19 mouse cellular contexts compared by ENCODE assay signal in genomic region chr11:34468571-34468970, GRCm38 (mm10).
A peak's percentile ranks its signal among the peaks of the same experiment; 100 is the strongest.
DNase-seq lines count a peak whose midpoint lies in the region; ATAC-seq lines count a peak whose summit lies in the region.
"Had no signal": no experiment of that assay in that cellular context is flagged by ENCODE, and none has a peak within 500 bp of the region (broad histone marks: within the 10 kb centered on the region; RNA-seq: fewer than 3 reads in every experiment).

No protein-coding gene starts in this region.

- H3K27me3 ChIP-seq in hindbrain, embryonic 13.5 days, result no peaks in the 10 kb centered on the region
- H3K27me3 ChIP-seq in hindbrain, embryonic 12.5 days, result no peaks in the 10 kb centered on the region
- H3K27me3 ChIP-seq in midbrain, embryonic 14.5 days (ENCODE audit: control insufficient read depth, insufficient read depth, low read length), result no peaks in the 10 kb centered on the region
- no peaks in the 10 kb centered on the region for H3K27me3 ChIP-seq in midbrain, embryonic 11.5 days (ENCODE audit: control insufficient read depth, insufficient read depth, low read length)
- H3K27me3 ChIP-seq: midbrain, embryonic 15.5 days had no signal

- peaks cover 10% of the 10 kb centered on the region; the same call in 1 of the 2 replicates for H3K4me1 ChIP-seq in hindbrain, embryonic 13.5 days (replicated peaks)
- H3K4me1 ChIP-seq in hindbrain, embryonic 12.5 days, result no peaks in the 10 kb centered on the region
- no peaks in the 10 kb centered on the region for H3K4me1 ChIP-seq in midbrain, embryonic 14.5 days (ENCODE audit: control insufficient read depth, insufficient read depth, low read length)
- H3K4me1 ChIP-seq in midbrain, embryonic 11.5 days (ENCODE audit: control insufficient read depth, insufficient read depth, low read length), result no peaks in the 10 kb centered on the region

- whole genome bisulfite sequencing in hindbrain, embryonic 13.5 days, result 40% methylated on average over 3 of the region's 3 CpGs
- 59% methylated on average over 3 of the region's 3 CpGs for WGBS in hindbrain, embryonic 12.5 days
- WGBS in midbrain, embryonic 14.5 days, result 32% methylated on average over 3 of the region's 3 CpGs
- 75% methylated on average over 3 of the region's 3 CpGs for WGBS in midbrain, embryonic 11.5 days

- H3K9me3 ChIP-seq in hindbrain, embryonic 13.5 days, result no peaks in the 10 kb centered on the region
- H3K9me3 ChIP-seq in hindbrain, embryonic 12.5 days (replicated peaks), result no peaks in the 10 kb centered on the region
- H3K9me3 ChIP-seq in midbrain, embryonic 14.5 days (ENCODE audit: control insufficient read depth, low read length), result no peaks in the 10 kb centered on the region
- no peaks in the 10 kb centered on the region for H3K9me3 ChIP-seq in midbrain, embryonic 11.5 days (ENCODE audit: control insufficient read depth, low read length)
- H3K9me3 ChIP-seq: midbrain, embryonic 15.5 days had no signal

- peak overlapping the region; percentile 6; the same call in 1 of the 2 replicates for H3K27ac ChIP-seq in hindbrain, embryonic 13.5 days
- no peak overlapping the region for H3K27ac ChIP-seq in hindbrain, embryonic 12.5 days
- peak overlapping the region; percentile 5; the same call in 1 of the 2 replicates for H3K27ac ChIP-seq in midbrain, embryonic 14.5 days (replicated peaks; ENCODE audit: low read depth, low read length)
- H3K27ac ChIP-seq in midbrain, embryonic 11.5 days (ENCODE audit: low read depth, low read length), result no peak overlapping the region
- H3K27ac ChIP-seq: macrophage; midbrain, embryonic 15.5 days had no signal

- peak; percentile 77 for DNase-seq in midbrain, embryonic 14.5 days
- no peak for DNase-seq in midbrain, embryonic 11.5 days (ENCODE audit: low spot score, missing footprints)
- peak; percentile 36 for DNase-seq in ZHBTc4 (ENCODE audit: low read depth, low spot score)
- DNase-seq in kidney, postnatal 14 days, result peak; percentile 70
- DNase-seq in adrenal gland, adult 18-20 months (ENCODE audit: low spot score in 2 of 2), result no peak
- DNase-seq in ovary, postnatal 14 days (ENCODE audit: low spot score), result no peak
- DNase-seq: adrenal gland, adult 8-10 months; cerebellum, adult 2 months; gastrocnemius, postnatal 36 days; heart, postnatal 14 days; layer of hippocampus, postnatal 36 days; lung, adult 2 months; thymus, postnatal 36 days had no signal

- no peaks in the 10 kb centered on the region for H3K36me3 ChIP-seq in hindbrain, embryonic 13.5 days
- H3K36me3 ChIP-seq in hindbrain, embryonic 12.5 days, result no peaks in the 10 kb centered on the region
- H3K36me3 ChIP-seq in midbrain, embryonic 14.5 days (ENCODE audit: control insufficient read depth, insufficient read depth, low read length), result no peaks in the 10 kb centered on the region
- H3K36me3 ChIP-seq in midbrain, embryonic 11.5 days (ENCODE audit: control insufficient read depth, insufficient read depth, low read length), result no peaks in the 10 kb centered on the region
- H3K36me3 ChIP-seq: midbrain, embryonic 15.5 days had no signal

- H3K4me2 ChIP-seq in hindbrain, embryonic 13.5 days, result no peak overlapping the region
- H3K4me2 ChIP-seq in hindbrain, embryonic 12.5 days (replicated peaks), result no peak overlapping the region
- no peak overlapping the region for H3K4me2 ChIP-seq in midbrain, embryonic 14.5 days (ENCODE audit: low read length)
- H3K4me2 ChIP-seq in midbrain, embryonic 11.5 days, result no peak overlapping the region
- H3K4me2 ChIP-seq: heart, embryonic 11.5 days; liver, embryonic 11.5 days; midbrain, embryonic 15.5 days had no signal

- H3K4me3 ChIP-seq in hindbrain, embryonic 13.5 days, result no peak overlapping the region
- no peak overlapping the region for H3K4me3 ChIP-seq in hindbrain, embryonic 12.5 days
- H3K4me3 ChIP-seq in midbrain, embryonic 14.5 days (replicated peaks; ENCODE audit: low read depth, low read length), result no peak overlapping the region
- no peak overlapping the region for H3K4me3 ChIP-seq in midbrain, embryonic 11.5 days (ENCODE audit: low read depth, low read length)
- H3K4me3 ChIP-seq: midbrain, embryonic 15.5 days had no signal

- H3K9ac ChIP-seq in hindbrain, embryonic 13.5 days, result no peak overlapping the region
- H3K9ac ChIP-seq in hindbrain, embryonic 12.5 days, result no peak overlapping the region
- H3K9ac ChIP-seq in midbrain, embryonic 14.5 days (replicated peaks; ENCODE audit: low read length), result no peak overlapping the region
- H3K9ac ChIP-seq in midbrain, embryonic 11.5 days (ENCODE audit: low read length), result no peak overlapping the region
- H3K9ac ChIP-seq: midbrain, embryonic 15.5 days had no signal

- 0 out of 2 replicates have a peak, but pooled peaks have one; percentile 32 for ATAC-seq in hindbrain, embryonic 13.5 days (ENCODE audit: low FRiP score)
- no peak for ATAC-seq in hindbrain, embryonic 12.5 days (ENCODE audit: low FRiP score)
- ATAC-seq in midbrain, embryonic 14.5 days (ENCODE audit: low FRiP score, low TSS enrichment), result no peak; the same call in 1 of the 2 replicates
- no peak for ATAC-seq in midbrain, embryonic 11.5 days (ENCODE audit: low FRiP score)
- ATAC-seq: midbrain, embryonic 15.5 days had no signal

Comparison
In these comparisons a context has a peak if more than half of its experiments do, and no peak if none do; other contexts are left out.
1. H3K27ac ChIP-seq: peak in hindbrain, embryonic 13.5 days (single experiment) and midbrain, embryonic 14.5 days (single experiment); none in hindbrain, embryonic 12.5 days (single experiment) and midbrain, embryonic 11.5 days (single experiment).
2. DNase-seq: peak in midbrain, embryonic 14.5 days (single experiment), ZHBTc4 (single experiment) and kidney, postnatal 14 days (single experiment); none in midbrain, embryonic 11.5 days (single experiment), adrenal gland, adult 18-20 months (0 of 2) and ovary, postnatal 14 days (single experiment).